Mouse (Mus musculus) ovary, postnatal 10 days (tissue): Measurements from ENCODE around the gene Senp6.
"Not testable (repeated sequence)": the region's sequence is repeated elsewhere in the genome, so short reads cannot be mapped to it uniquely, and the experiment has no call there.

Experiments
- DNase-seq: peaks from one replicate; pipeline ENCODE4 v3.0.0; 2022; ENCODE audit warnings: low spot score

Senp6 gene

DNA sequence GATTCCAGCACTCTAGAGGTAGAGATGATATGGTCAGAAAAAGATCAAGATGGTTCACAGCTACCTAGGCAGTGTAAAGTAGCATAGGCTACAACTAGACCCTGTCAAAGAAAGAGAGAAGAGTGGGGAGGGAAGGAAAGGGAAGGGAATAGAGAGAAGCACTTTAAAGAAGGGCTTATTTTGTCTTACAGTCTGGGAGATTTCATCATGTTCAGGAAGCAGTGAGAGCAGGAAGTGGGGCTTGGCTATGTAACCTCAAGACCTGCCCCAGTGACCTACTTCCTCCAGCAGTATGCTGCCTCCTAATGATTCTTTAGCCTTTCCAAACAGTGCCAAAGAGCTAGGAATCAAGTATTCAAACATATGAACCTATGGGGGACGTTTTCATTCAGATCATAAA is 14.2 kb downstream of the Senp6 start:
- no peak for DNase-seq

DNA sequence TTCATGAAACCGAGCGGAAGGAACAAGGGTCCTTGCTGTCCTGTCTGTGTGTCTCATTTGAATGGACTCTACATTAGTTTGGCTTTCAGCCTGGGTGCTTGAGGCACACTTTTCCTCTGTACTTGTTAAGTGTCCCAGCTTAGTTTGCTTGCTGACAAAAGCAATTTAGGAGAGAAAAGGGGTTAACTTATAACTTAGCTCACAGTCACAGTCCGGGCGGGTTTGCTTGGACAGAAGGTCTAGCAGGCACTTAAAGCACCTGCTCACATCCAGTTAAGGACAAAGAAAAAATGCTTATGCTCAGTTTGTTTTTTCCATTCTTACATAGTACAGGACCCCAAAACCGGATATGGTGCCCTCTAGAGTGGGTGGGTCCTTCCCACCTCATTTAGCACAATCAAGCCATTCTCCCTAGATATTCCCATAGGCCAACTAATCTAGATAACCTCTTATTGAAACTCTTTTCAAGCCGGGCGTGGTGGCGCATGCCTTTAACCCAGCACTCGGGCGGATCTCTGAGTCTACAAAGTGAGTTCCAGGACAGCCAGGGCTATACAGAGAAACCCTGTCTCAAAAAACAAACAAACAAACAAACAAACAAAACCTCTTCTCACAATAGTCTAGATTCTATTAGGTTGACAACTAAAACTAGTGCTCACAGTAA is 17.9 kb downstream of the Senp6 start:
- no peak for DNase-seq

DNA sequence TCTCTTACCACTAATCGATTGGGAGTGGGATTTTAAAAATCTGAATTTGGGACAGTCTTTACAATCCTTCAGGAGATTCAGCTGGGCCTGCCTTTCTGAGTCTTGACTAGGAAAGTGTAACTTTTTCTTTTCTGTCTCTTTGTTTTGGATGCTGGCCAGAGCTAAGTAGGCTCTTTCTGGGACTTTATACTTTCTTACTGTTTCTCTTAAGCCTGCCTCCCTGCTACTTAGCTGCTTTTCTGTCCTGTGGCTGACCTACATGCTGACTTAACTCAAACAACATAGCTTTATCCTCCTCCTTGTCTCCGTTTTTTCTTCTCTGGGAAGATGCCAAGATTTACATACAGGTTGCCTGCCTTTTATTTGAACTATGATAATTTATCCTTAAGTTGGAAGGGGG is 19.0 kb downstream of the Senp6 start:
- DNase-seq, result no peak

DNA sequence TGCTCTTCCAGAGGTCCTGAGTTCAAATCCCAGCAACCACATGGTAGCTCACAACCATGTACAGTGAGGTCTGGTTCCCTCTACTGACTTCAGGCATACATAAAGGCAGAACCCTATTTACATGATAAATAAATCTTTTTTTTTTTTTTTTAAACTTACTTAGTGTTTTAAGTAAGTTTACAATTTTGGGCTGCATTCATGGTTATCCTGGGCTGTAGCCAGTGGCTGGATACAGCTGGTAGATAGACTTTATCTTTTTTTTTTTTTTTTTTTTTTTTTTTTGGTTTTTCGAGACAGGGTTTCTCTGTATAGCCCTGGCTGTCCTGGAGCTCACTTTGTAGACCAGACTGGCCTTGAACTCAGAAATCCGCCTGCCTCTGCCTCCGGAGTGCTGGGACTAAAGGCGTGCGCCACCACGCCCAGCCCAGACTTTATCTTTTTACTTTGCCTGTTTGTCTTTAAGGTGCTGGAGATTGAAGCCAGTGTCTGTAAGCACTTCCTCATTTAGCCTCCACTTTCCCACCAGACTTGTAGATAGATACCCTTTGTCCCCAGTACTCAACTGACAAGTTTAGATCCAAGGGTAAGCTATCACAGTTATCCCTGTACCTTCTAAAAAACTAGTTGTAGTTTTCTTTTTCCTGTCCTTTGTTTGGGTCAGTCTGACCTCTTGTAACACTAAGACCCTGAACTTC is 19.7 kb downstream of the Senp6 start:
- not testable (repeated sequence) for DNase-seq

DNA sequence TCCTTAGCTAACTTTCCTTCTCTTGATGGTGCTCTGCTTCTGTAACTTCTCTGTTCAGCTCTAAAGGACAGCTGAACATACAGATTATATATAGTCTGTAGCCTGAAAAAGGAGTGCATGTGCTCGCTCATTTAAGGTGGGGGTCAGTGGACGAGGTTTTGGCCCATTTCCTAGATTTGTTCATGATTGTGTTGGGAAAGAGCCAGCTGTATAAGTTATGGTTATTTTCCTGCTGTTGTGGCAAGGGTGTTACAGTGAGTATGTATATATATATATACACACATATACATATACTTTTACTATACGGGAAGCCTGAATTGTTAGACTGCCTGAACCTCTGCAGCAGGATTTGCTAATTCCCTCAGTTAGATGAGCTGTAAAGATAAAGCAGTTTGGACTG is 22.7 kb downstream of the Senp6 start:
- no peak for DNase-seq

DNA sequence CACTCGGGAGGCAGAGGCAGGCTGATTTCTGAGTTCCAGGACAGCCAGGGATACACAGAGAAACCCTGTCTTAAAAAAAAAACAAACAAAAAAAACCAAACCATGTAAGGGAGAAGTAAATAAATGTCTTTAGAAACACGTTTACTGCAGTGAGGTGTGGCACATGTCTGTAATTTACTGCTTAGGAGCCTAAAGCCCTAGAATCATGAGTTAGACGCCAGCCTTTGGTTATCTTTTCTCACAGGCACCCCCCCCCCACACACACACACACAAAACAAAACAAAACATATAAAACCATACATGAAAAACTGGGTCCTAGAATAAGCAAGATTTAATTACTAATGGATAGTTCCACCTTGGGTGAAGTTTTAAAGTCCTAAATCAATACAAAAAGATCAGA is 29.6 kb downstream of the Senp6 start:
- DNase-seq, result no peak

DNA sequence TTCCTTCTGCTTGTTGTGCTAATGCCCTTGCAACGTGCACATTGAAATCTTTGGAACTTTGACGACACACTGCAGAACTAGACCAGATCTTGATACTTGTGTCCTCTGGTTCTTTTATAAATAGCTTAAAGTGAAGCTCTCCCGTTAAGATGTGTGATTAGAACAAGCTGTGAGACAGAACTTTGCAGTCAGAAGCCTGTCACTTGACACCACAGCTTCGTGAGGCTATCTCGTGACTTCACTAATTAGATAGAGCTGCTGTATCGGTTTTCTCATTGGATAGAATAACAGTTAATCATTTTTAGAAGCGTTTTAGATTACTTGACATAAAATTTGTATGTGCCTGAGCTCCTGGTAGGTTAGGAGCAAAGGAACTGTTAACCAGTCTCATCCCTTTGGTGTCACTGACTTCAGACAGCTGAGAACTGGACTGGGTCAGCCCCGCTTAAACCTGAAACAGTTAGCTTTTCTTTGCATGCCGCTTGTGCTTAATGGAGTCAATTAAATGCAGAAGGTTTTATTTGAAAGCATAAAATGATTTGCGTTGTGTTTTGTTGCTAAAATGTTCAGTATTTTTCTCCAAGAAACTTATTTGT is 79.4 kb downstream of the Senp6 start:
- no peak for DNase-seq

DNA sequence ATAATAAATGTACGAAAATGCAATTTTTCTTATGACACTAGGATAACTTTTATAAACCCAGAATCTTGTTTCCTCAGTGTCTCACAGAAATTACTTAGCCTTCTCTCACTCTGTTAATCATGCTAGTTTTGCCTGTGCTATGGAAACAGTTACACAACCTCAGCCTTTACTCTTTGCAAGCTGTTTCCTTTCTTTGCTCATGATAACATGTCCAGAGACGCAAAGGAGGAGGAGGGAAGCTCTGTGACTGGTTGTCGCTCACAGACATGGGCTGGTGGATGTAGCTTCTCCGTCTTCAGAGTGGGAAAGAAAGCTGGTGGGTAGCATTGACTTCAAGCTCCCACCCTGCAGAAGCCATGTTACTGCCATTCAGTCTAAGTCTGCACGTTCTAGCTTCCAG is 82.9 kb downstream of the Senp6 start:
- DNase-seq, result no peak

DNA sequence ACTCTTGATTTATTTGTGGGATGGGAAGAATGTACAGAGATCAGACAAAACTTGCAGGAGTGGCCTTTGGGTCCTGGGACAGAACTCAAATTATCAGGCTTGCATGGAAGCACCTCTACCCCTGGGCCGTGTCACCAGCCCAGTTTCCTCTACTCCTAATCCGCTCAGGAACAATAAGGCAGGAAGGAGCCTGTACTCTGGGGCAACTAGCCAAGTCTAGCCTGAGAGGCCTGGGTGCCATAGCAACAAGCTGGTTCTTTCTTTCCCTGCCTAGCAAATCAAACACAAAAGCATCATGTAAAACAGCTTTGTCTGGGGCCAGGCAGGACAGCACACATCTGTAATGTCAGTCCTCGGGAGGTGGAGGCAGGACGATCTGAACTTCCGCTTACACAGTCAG is 88.6 kb downstream of the Senp6 start:
- no peak for DNase-seq

DNA sequence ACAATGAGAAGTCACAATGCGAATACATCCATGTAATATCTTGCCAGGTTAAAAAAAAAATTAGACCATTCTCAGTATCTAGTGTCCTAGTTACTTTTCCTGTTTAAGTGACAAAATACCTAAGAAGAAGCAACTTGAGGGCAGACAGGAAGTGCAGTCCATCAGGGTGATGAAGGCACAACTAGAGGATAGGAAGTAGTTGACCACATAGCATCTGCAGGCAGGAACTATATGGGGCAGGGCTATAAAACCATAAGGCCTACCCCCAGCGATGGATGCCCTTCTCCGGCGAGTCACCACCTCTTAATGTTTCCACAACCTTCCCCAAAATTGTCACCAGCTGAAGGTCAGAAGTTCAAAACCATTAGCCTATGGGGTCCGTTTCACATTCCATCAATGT is 90.1 kb downstream of the Senp6 start:
- DNase-seq, result no peak

DNA sequence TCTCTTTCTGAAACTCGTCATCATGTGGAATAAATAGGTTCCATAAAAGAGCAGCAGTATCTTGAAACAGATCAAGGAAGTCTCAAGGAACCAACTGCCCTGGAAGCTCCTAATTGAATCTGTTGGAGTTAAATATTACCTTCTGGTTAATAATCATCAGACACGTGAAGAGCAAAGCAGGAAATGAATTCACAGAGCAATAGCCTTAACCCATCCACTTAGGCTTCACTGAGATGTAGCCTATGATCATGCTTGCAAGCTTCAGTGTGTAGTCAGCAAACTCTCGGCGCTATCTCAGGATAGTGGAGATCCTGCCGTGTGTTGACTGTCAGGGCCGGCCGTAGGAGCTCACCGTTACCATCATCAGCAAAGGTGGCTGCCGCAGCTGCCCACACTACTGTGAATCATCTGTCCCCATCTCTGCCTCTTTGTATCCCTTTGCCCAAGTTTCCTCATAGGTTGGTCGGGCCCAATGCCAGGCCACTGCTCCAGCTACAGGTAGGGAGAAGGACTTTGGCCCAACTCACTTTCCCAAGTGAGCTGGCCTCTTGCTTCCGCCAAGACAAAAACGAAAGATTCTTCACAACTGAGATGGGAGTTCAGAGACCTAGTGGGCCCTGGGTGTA is 91.2 kb downstream of the Senp6 start:
- no peak for DNase-seq

DNA sequence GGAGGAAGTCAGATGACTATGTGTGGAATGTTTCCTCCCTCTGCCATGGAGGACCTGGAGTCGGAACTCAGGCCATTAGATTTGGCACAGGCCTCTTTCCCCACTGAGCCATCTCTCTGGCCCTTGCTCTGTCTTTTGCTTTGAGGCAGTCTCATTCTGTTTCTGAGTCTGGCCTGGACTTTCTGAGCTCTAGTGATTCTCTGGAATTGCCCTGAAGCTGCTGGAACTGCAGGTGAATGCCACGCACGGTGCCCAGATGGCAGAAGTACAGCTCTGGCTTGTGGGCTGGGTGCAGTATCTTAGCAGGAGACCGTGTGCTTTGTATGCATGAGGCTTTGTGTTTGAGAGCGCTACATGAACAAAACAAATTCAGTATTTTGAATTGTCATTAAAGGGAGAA is 92.2 kb downstream of the Senp6 start:
- DNase-seq, result no peak

DNA sequence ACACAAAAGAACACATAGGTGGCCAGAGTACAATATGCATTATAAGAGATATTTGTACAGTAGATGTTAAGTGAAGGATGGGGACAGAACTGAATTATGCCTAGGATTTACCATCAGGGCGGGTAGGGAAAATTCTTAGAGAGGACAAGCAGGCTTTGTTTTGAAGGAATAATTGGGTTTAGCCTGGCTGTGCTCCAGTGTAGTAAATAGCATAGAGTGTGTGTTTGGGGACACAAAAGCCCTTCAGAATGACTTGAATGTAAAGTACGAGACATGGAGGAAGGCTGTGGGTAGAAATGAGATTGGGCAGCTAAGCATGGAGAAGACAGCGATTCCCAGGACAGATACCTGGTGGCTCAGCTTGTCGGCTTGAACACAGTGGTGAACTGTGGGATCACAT is 94.7 kb downstream of the Senp6 start:
- no peak for DNase-seq

DNA sequence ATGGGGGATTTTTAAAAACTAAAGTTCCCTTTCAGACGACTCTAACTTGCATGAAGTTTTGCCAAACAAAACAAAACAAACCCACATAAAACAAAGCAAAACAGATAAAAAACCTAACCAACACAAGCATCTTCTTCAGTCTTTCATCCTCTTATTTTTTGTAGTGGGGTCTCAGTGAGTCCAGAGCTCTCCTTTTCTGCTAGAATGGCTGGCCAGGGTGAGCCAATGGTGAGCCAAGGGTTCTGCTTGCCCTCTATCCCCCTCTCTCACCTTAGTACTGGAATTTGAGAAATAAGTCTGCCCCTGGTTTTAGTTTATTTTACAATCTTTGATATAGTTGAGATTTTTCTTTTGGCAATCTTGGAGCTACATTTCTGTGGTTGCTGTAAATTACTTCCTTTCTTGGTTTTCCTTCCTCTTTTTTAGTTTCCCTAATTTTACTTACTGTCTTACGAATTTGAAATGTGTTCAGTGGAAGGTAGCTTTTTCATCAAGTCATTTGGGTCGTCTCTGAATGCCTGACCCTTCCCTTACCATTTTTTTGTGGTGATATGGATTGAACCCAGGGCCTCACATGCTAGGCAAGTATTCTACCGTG is 96.5 kb downstream of the Senp6 start:
- DNase-seq, result no peak

DNA sequence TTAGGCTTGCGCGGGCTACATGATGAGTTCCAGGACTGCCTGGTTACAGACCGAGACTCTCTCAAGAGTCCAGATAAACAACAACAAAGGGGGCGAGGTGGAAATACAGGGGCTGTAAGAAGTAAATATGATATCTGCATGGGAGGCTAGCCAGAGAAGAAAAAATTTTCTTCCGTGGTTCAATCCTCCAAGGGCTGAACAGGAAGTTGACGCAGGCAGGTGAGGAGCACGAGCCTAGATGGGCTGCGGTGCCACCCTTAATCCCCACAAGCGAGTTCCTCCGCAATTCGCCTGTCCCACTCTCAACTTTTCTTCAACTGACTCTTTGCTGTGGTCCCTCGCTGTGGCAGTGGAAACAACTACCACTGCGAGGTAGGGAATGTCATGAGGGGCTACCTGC is 97.5 kb downstream of the Senp6 start:
- DNase-seq, result peak; percentile 10

DNA sequence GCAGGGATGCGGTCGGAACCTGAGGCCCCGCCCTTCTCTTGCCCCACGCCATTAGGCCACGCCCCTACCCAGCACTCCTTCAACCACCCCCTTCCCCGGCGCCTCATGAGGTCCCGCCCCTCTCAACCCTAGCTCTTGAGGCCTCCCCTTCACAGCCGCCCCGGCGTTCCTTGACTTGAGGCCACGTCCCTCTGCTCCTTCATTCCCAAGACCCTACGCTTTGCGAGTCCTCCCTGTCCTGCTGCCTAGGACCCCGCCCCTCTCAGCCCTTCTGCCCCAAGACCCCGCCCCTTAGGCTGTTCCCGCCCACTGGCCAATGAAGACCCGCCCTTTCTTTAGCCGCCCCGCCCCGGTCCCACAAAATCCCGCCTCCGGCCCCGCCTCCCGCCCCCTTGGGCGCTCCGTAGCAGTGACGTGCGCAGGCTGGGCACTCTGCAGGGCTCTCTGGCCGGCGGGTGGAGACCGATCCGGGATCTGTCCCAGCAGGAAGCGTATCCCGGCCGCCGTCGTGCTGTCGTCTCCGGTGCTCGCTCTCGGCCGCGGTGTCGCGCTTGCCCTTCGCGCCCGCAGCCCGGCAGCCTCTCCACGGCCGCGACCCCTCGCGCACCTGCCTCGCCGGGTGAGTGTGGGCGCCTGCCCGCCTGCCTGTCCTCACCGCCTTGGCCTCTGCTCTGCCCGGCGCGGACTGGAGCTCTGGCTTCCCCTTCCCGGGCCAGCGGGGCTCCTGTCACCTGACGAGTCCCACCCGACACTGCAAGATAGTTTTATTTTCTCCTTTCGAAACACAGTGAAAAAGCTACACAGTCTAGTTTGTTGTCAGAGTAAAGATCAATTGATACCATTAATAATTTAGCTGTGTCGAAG is 98.1 kb downstream of the Senp6 start, which contains the start of gene Myo6:
TSS of gene Myo6 (plus strand) at position 421 of the 864 bp plus-strand sequence.
- DNase-seq, result peak; percentile 86

DNA sequence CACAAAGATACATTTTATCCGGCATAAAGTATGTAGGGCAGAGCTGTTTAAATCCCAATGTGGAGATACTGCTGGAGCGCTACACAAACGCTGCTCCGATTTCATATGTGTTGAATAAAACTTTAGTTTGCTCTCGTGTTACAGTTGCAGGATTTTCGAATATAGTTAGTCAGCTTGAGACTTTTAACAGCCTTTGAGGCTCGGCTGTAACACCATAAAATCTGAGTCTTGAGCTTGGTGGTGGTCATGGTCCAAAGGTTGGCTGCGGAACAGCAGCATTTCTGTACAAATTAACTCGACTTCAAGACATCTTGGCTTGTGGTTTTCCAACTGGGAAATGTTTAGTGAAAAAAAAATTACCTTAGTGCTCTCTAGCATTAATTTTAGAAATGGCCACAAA is 99.0 kb downstream of the Senp6 start:
- DNase-seq, result no peak

DNA sequence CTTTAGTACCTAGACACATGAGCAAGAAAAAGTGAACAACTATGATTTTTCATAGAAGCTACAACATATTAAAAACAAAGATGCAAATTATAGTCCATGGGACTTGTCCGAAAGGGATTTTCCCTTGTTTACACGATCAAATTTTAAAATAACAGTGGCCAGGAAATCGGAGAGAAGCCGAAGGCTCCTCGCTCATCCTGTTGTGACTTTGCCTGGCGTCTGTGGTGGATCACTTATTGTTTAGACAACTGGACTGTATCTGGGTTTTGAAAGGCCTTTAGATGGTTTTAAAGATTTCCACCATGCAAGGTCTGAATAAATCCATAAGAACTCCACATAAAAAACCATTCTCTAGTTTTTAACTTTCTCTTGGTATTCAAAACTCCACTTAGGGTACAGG is 99.7 kb downstream of the Senp6 start:
- DNase-seq, result no peak

DNA sequence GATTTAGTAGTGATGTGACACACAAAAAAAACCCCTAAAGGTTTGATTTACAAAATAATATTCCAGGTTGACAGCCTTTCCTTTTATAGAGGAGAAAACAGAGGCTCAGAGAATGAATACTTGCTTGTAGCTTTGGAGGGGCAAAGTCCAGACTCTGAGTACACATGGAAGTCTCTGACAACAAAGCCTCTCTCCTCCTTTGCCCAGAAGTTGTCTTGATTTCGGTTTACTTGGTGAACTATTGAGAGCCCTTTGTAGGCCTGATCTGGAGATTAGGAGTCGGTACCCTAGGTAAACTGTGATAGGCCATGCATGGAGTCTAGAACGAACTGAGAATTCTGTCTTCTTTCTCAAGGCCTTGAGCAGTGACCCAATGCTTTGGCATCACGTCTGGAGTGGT is 100.4 kb downstream of the Senp6 start:
- no peak for DNase-seq

DNA sequence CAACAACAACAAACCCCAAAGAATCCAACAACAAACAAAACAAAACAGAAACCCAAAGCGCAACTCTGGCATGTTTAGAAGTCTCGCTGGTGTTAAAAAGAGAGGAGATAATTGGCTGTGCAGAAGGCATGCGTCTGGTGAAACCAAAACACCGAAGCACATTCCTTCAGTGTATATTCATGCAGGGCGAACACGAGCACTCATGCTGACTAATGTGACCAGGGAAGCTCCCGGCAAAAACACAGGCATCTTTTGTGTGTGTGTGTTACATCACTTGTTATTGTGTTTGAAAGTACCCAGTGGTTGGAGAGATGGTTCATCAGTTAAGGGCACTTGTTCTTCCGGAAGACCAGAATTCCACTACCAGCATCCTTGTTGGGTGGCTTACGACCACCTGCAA is 102.8 kb downstream of the Senp6 start:
- DNase-seq, result no peak

DNA sequence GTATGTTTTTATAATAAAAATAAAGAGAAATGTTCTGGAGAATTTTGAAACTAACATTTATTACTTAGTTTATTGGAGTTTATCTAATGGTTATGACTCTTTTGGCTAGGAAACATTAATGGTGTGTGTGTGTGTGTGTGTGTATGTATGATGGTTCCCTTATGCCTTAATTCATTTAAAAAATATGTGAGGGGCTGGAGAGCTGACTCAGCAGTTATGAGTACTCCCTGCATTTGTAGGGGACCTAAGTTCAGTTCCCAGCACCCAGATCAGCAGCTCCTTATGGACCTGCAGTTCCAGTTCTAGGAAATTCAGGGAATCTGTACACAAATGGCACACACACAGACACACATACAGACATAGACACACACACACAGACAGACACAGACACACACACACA is 104.5 kb downstream of the Senp6 start:
- DNase-seq, result no peak
